Mouse (Mus musculus): ENCODE results near the gene Naglu.

GRCm38 (mm10) chr11:101030808-101031156, 39.0 kb upstream of the Naglu start:
- TF ChIP-seq CTCF (IDR thresholded peaks at IDR 0.05; ENCODE audit: low read depth): no peak
- no peak for TF ChIP-seq EP300 (IDR thresholded peaks at IDR 0.05; ENCODE audit: low read depth)
